Mouse (Mus musculus) cerebellum, adult (tissue): Measurements from ENCODE around the gene Gpr142.

Experiments
- ATAC-seq: cut with Nextera tagmentation; 2 replicates; pipeline ENCODE4 v1.9.2; 2017; ENCODE audit warnings: mild to moderate bottlenecking, moderate library complexity, mixed read lengths; ENCODE audit not compliant: insufficient number of reproducible peaks, low FRiP score, low TSS enrichment

Gpr142 gene

DNA sequence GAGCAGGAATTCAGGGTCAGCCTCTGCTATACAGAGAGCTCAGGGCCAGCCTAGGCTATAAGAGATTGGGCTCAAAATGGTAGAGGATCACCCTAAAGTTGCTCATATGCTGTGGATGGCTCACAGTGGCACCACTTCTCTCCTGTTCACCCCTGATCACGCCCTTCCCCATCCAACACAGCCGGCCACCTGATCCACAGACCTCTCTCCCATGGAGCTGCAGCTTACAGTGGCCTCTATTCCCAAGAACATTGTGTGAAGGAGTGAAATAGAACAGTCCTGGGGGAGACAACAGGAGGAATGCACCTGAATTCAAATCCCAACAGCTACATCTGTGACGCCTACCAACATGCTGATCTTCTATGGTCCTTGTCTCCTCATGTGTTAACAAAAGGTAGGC lies at the start of gene Gpr142:
Gene Gpr142, plus strand, starts transcription at position 301 of the 400 bp plus-strand sequence.
- ATAC-seq: no peak

GRCm38 (mm10) chr11:114764820-114765818 lies 33.6 kb upstream of the Gpr142 start, which contains the start of gene Kif19a:
Gene Kif19a (plus strand): TSS chr11:114765388.
- no peak for ATAC-seq

GRCm38 (mm10) chr11:114769911-114770310 lies 28.8 kb upstream of the Gpr142 start:
- ATAC-seq: no peak

DNA sequence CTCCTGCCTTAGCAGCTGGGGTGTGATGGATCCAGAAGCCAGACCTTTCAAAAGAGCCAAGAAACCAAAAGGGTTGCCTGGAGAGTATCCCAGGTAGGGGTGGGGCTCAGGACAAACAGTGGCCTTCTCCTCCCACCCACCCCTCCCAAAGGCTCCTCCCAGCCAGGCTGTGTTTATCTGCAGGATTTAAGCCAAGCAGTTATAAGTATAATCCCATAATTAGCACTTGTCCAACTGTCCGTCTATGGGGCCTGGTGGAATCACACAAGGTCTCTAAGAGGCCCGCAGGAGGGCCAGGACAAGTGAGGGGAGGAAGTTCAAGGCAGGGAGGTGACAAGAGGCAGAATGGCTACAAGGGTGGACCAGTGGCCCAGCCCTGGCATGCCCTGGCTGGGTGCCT lies 26.8 kb upstream of the Gpr142 start:
- no peak for ATAC-seq

DNA sequence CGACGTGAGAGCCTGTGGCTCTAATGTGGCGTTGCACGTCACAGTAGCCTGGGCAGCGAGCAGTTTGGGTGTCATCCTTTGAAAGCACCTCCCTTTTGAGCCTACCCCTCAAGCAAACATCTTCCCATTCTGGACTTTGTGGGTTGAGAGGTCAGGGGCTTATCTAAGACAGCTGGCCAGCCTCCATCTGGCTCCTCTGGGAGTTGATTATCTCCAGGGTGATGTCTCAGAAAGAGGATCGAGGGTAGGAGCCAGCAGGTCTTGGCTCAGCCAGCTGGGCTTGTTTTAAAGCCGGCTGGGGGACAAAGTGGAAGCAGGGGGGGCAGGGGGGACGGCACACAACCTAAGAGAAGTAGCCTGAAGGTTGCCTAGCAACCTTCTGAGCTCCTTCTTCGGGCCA lies 18.6 kb upstream of the Gpr142 start:
- ATAC-seq: no peak

GRCm38 (mm10) chr11:114785892-114786291 lies 12.8 kb upstream of the Gpr142 start:
- ATAC-seq: no peak

DNA sequence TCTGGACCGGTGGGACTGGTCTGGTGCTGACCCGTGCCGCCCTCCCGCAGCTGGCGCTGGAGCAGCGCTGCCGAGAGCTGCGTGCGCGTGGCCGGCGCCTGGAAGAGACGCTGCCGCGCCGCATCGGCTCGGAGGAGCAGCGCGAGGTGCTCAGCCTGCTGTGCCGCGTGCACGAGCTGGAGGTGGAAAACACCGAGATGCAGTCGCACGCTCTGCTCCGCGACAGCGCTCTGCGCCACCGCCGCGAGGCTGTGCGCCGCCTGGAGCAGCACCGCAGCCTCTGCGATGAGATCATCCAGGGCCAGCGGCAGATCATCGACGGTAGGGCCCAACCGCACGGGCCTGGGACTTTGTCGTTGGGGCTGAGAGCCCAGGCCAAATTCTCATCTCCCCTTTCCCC lies 12.4 kb upstream of the Gpr142 start:
- ATAC-seq: no peak

DNA sequence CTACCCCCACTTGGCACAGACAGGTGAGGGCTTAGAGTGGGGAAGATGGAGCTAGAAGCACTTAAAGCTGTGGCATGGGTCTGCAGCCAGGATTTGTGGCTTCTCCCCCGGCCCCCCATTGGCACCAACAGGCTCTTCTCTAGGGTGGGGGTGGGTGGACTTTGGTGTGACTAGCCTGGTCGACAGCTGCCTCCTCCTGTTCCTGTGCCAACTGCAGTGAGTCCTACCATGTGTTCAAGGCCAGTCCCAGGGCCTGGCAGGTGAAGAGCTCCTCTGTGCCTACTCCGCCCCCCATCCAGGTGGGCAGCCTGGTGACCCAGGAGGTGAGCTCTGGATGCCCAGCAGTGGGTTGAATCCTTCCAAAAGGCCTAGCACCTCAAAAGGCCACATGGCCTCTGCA lies 11.1 kb upstream of the Gpr142 start:
- ATAC-seq: no peak

DNA sequence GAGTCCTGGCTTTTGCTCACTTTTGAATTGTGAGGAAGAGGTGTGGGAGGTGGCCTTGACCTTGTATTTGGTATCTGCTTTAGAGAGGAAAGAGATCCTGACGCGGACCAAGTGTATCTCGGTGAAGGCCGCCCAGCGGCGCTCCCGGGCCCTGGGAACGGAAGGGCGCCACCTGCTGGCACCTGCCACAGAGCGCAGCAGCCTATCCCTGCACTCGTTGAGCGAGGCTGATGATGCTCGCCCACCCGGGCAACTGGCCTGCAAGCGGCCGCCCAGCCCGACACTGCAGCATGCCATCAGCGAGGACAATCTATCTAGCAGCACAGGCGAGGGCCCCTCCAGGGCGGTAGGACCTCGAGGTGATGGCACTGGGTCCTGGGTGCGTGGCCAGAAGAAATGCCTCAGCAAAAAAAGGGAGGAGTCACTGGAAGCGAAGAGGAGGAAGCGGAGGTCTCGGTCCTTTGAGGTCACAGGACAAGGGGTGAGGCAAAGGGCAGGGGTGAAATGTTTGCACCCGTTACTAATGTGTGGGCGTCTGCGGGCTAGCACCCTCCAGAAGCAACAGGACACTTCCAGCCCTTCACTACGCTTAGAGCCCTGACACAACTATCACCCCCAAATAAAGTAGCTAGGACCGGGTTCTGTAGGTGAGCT lies 9.5 kb upstream of the Gpr142 start:
- peak; percentile 50; the same call in 1 of the 2 replicates for ATAC-seq

DNA sequence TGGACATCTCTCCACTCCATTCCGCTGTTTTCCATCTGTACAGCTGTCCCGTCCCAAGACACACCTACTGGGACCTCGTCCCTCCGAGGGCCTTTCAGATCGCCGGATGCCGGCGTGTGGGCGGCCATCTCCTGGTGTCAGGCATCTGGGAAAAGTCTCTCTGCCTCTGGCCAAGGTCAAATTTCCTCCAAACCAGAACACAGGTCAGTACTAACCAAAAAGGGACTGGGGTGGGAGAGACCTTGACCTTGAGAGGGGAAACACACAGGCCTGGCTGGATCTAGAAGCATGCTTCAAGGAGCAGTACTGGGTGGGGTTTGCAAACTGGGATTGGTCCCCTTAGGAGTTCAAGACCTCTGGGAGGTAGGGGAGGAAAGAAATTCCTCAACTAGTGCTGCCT lies 9.0 kb upstream of the Gpr142 start:
- ATAC-seq: no peak

DNA sequence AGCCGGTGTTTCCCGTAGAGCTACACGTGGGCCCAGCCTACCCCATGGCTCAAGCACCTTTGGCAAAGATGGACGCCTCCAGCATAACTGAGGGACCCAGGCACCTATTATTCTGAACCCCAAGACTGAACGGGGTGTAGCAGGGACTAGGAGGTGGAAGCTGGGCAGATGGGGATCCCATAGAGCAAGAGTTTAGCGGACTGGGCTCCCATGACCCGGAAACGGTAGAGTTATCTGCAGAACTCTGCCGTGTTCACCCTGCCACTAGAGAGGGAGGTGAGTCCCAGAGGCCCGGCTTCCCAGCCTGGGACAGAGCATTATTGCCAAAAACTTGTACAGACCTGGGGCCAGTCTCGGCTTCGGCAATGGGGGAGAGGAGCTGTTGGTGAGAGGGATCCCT lies 8.6 kb upstream of the Gpr142 start:
- ATAC-seq: no peak

DNA sequence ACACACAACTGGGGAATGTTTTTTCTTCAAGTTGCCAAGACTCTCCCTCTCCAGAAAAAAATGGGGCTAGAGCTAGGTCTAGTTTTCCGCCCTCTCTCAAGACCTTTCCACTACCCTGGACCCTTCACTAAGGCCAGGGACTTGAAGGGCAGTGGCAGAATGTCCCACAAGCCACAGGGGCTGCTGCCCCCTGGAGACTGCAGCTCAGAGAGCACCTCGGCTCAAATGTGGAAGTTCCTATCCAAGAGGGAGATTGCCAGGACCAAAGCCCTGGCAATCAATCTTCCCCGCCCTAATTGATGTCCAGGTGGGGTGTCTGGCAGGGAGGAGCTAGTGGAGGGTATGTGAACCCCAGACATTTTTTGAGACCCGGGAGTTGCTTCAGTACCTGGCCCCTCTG lies 7.9 kb upstream of the Gpr142 start:
- ATAC-seq: no peak

GRCm38 (mm10) chr11:114791351-114791889 lies 7.3 kb upstream of the Gpr142 start:
- no peak for ATAC-seq

- no peak for ATAC-seq
Observed at GRCm38 (mm10) chr11:114791891-114792411, 6.8 kb upstream of the Gpr142 start.

- ATAC-seq: no peak
Observed at GRCm38 (mm10) chr11:114792931-114793494, 5.7 kb upstream of the Gpr142 start.

- no peak for ATAC-seq
Observed at GRCm38 (mm10) chr11:114793868-114794545, 4.7 kb upstream of the Gpr142 start.

DNA sequence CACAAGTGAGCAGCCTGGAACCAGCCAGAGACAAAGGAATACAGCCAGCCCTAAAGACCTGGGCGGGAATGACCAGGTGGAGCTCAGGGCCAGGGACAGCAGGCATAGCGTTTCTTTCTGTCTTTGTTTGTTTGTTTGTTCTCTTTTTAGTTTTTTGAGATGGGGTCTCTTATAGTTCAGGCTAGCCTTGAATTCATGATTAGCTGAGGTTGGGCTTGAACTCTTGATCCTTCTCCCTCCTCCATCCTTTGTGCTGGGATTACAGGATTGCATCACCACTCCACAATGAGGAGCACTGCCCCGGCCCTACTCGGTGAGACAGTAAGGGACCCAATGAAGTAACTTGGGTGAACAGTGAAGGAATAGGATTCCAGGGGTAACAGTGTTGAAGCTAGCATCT lies 4.0 kb upstream of the Gpr142 start:
- ATAC-seq: no peak

- peak; percentile 54; the same call in 1 of the 2 replicates for ATAC-seq
Observed at GRCm38 (mm10) chr11:114795231-114795746, 3.4 kb upstream of the Gpr142 start.

- peak; percentile 23 for ATAC-seq
Observed at GRCm38 (mm10) chr11:114795848-114796322, 2.8 kb upstream of the Gpr142 start, which contains the start of gene Btbd17. Gene Btbd17 (minus strand): TSS chr11:114795945.

- no peak for ATAC-seq
Observed at GRCm38 (mm10) chr11:114797176-114797575, 1.5 kb upstream of the Gpr142 start.
